Mouse (Mus musculus) cerebellum, postnatal 14 days (tissue): ENCODE results near the gene Wdr43.
A peak's percentile ranks its signal among the peaks of the same experiment; 100 is the strongest.

Source experiments
- DNase-seq, 2 experiments: peaks; one replicate each; pipeline ENCODE4 v3.0.0; 2021; ENCODE audit warnings: mixed read lengths in 2 of 2

Gene Wdr43

GRCm38 (mm10) chr17:71705550-71706480 lies 90.1 kb downstream of the Wdr43 start:
- peak in 1 of 2 experiments; percentile 22 for DNase-seq

DNA sequence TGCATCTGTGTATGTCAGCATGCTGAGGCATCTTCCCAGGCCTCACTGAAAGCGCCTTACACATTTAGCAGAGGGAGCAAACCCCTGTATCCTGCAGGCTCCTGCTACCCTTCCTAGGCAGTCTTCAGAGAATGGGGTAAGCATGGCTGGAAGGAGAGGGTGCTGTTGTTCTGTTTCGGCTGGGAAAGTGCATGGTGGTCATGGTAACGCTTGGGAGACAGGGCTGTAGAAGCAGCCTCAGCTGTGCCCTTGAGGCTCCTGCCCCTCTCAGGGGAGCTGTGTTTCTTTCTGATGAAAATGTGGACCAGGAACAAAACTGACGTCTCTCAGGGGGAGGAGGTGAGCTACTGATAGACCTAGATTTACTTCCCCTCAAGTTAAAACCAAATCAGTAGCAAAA lies 92.0 kb downstream of the Wdr43 start:
- DNase-seq = no peak
